Mouse (Mus musculus) cerebellum, postnatal 25 days (tissue): ENCODE measurements around the gene 1700021F05Rik.
A peak's percentile ranks its signal among the peaks of the same experiment; 100 is the strongest.

Experiments used
- DNase-seq, 2 experiments: peaks; one replicate each; pipeline ENCODE4 v3.0.0; 2021; ENCODE audit warnings: mixed read lengths in 2 of 2

The 1700021F05Rik gene

GRCm38 (mm10) chr10:43540442-43541152, at the start of gene 1700021F05Rik:
Gene 1700021F05Rik, minus strand, starts transcription at chr10:43540994.
- peak; percentile 96 to 99 for DNase-seq

GRCm38 (mm10) chr10:43588470-43589177, 47.8 kb upstream of the 1700021F05Rik start:
- DNase-seq = no peak

- no peak for DNase-seq
Measured at GRCm38 (mm10) chr10:43584538-43584937, 43.7 kb upstream of the 1700021F05Rik start.

GRCm38 (mm10) chr10:43581260-43581659, 40.5 kb upstream of the 1700021F05Rik start:
- DNase-seq = no peak

DNA sequence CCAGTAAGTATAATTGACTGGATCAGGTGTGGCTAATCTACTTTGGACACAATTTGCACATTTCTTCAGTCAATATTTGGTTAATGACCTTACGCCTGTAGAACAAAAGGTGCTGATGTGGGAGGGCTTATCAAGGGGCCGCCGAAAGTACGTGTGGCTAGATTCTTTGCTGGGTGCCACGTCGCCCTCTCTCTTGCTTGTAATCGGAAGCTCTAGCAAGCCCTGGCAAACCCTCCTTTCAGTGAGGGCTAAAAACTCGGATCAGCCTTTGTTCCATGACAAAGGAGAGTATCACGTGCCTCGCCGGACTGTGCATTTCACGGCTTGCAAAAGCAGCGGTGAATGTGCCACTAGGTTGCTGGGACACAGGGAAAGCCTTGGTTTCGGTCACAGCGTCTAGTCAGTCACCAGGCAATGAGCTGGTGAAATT, 39.9 kb upstream of the 1700021F05Rik start:
- peak; percentile 11 to 27 for DNase-seq

- DNase-seq = peak; percentile 14 to 17
Measured at GRCm38 (mm10) chr10:43579381-43580261, 38.8 kb upstream of the 1700021F05Rik start.

GRCm38 (mm10) chr10:43578754-43579380, 38.1 kb upstream of the 1700021F05Rik start:
- peak; percentile 20 to 30 for DNase-seq

DNA sequence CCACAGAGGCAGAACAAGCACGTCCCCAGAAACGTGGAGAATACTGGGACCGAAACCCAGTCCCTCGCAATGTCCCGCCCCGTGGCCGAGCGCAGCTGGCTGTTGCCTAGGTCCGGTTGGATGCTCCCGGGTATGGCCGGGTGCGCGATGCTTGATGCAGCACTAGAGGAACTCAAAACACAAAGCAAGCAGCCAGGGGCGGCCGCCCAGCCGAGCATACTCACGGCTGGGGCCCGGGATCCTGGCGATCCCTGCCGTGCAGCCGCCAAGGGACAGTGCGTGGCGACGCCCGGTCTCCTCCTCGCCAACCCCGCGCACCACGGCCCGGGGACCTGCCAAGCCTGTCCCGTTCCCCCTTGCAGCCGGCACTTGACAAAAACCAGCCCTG, 37.6 kb upstream of the 1700021F05Rik start:
- peak; percentile 15 to 24 for DNase-seq

- no peak for DNase-seq
Measured at GRCm38 (mm10) chr10:43577997-43578331, 37.2 kb upstream of the 1700021F05Rik start, which contains the start of gene Cd24a. Gene Cd24a, plus strand, starts transcription at chr10:43578284.

DNA sequence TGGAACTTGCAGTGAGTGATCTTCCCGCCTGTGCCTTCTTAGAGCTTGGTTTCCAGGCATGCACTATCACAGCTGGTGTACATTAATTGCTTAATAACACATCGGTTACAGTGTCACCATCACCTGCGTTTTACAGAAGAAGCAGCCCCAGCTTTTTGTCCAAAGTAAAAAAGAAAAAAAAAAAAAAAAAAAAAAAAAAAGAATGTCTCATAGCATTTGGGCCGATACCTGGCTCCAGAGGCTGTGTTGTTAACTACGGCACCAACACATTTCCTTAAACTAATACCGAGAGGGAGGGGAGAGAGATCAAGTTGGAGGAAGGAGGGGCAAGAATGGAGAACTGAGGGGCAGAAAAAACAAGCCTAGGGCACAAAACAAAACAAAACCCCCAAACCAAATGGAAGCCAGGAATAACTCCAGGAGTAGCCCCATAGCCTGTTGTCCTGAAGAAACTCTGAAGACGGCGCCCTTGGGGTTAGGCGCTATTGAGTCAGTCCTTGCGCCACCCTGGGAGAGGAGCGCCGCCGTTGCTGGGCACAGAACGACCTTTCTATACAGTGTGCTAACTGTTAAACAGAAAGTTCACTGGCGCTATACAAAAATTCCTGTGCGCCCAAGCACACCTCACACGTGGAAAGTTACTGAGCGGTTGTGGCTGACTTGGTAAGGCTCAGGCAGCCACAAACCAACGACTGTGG, 36.7 kb upstream of the 1700021F05Rik start:
- no peak for DNase-seq

- peak; percentile 77 to 86 for DNase-seq
Measured at GRCm38 (mm10) chr10:43574956-43575355, 34.2 kb upstream of the 1700021F05Rik start.

GRCm38 (mm10) chr10:43574352-43574751, 33.6 kb upstream of the 1700021F05Rik start:
- no peak for DNase-seq

GRCm38 (mm10) chr10:43561311-43561710, 20.5 kb upstream of the 1700021F05Rik start:
- no peak for DNase-seq

DNA sequence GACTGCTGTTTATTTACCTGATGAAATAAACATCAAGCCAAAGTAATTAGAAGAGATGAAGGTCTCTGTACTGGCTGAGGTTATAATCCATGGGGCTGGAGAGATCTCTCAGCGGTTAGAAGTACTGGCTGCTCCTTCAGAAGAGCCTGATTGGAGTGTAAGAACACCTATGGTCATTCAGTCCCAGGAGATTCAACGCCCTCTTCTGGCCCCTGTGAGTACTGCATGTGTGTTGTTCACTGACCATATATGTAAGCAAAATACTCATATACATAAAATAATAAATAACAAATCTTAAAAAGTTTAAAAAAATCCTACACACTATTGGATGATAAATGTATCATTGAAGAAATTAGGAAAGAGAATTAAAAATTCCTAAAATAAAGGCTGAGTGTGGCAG, 20.0 kb upstream of the 1700021F05Rik start:
- no peak for DNase-seq

DNA sequence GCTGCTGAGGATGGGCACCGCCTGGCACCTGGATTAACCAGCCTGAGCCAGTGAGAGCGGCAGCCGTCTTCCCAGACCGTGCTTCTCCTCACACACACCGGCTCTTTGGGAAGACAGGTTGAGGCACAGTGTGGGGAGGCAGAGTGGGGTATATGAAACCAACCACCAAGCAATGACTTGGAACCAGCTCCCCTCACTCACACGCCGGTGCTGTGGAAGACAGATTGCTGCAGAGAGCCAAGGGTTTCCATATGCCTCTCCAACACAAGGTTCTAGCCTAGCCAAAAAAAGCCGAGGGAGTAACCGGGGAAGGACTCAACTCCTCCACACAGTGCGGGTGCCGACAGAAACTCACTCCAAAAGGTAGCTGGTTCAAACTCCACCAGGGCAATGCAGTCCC, 18.5 kb upstream of the 1700021F05Rik start:
- no peak for DNase-seq

DNA sequence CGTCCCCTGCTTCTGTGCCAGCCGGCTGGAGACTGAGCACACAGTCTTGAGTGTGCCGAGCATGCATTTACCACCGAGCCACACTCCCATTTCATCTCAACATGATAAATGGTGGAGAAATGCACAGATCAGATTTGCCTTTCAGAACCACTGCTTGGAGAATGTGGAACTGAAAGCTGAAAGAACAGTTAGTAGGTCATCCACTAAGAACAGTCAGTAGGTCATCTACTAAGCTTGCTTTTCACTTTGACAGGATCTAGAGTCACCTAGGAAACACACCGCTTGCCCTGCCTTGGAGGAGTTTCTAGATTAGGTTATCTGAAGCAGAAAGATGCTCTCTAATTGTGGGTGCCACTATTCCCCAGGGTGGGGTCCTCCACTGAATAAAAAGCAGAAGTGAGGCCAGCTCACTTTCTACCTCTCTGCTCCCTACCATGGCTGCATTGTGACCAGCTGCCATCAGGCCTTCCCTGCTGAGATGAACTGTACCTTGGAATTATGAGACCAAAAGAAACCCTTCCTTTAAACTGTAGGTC, 16.9 kb upstream of the 1700021F05Rik start:
- DNase-seq = no peak

DNA sequence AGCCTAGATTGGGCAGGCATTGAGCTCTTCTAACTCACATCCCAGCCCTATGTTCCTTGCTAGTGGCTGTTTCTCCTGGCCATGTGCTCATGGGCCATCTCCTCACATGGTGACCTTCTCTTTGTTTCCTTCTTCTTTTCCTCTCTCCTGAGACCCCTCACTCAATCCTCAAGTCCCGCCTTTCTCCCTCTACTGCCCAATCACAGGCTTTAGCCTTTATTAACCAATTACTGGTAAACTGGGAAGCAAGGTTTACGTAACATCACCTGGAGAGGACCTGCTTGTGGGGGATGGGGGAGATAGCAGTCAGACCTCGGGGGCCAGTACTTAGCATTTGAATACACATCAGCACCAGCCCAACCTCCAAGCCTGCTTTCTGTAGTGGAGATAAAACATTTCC, 10.6 kb upstream of the 1700021F05Rik start:
- no peak for DNase-seq

DNA sequence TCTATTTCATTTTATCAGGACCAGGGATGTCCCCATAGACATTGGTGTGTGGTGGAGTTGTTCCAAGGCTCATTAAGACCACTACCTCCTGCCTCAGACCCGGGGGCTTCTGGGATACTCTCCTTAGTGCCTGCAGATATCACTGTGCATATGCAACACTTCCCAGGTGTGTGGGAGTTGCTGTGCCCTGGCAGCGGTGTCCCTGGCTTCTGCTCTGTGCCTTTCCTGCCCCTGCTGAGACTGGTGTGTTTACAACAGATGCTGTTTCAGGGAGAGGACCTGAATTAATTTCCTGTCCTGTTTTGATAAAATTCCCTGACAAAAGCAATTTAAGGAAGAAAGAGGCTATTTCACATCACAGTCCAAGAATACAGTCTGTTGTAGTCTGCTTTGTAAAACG, 10.1 kb upstream of the 1700021F05Rik start:
- no peak for DNase-seq

DNA sequence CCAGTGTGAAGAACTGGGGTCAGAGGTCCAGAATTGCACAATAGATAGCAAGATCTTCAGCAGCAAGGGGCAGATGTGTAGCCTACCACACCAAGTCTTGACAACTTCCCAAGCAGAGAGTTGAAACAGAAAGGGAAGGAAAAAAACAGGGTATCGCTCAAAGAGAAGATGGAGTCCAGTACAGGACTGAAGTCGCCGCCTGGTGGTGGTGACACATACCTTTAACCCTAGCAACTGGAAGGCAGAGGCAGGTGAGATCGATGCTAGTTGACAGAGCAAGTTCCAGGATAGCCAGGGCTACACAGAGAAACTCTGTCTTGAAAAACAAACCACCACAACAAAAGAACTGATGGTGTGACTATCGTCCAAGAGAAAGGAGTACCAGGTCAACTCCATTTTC, 8.6 kb upstream of the 1700021F05Rik start:
- DNase-seq = no peak

DNA sequence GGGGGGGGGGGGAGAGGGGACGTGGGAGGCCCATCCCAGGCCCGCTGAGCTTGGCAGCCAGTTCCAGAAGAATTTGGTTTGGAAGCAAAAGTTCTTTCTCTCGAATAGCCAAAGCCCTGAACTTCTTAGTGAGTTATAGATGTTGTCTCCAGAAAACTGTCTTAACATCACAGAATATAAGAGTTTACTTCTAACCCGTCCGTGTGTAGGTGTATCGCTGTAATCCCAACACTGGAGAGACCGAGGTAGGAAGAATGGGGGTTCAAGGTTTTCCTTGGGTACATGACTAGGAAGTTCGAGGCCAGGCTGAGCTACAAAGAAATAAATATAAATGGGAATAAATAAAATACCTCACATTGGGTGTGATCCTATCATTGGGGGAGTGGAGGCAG, 355 bp upstream of the 1700021F05Rik start:
- DNase-seq = no peak

DNA sequence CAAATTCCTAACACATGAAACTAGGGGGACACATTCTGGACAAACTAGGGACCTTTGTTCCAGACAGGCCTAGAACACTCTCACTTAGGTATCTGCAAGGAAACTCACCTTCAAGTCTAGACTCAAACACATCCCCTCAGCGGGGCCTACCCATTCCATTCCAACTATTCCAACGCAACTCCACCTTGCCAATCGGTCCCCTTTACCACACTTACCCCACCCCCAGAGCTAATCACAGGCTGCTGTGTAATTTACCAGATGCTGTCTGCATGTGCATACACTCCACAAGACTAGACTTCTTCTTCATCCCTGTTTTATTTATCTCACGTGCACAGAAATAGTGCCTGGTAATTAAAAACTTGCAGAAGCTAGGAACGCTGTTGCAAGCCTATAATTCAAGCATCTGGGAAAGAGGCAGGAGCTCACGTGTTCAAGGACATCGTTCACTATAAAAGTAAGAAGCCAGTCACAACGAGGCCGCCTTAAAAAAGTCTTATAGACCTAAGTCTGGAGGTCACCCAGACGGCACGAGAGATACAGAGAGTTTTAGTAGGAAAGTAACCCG, 966 bp downstream of the 1700021F05Rik start:
- no peak for DNase-seq

- DNase-seq = no peak
Measured at GRCm38 (mm10) chr10:43538831-43539230, 2.0 kb downstream of the 1700021F05Rik start.
